Mouse (Mus musculus) MEL (cell line): ENCODE data around the gene Mettl27. TPM values are rescaled to one million over a fixed set of nuclear protein-coding genes. Genes with fewer than 3 reads are reported as not detected.

ENCODE experiments used
- DNase-seq: peaks from one replicate; pipeline ENCODE4 v3.0.0; 2011; ENCODE audit warnings: low read depth, low spot score
- H3K27ac ChIP-seq: 2 replicates; pipeline ENCODE4 v1.5.1; 2012; ENCODE audit warnings: low read depth, mild to moderate bottlenecking, control low read depth, low read length, moderate library complexity; ENCODE audit not compliant: control insufficient read depth
- H3K27me3 ChIP-seq, 2 experiments: fragments of 150-350 bp in 1 of 2; sonication (generic) in 1 of 2; 2 replicates each; pipeline ENCODE4 v1.6.1; 2012; ENCODE audit warnings: low read length in 2 of 2, mild to moderate bottlenecking in 2 of 2, improper control_type of control experiment in 1 of 2, moderate library complexity in 1 of 2; ENCODE audit not compliant: insufficient read depth in 2 of 2, control insufficient read depth in 1 of 2
- H3K36me3 ChIP-seq, 2 experiments: 2 replicates each; pipeline ENCODE4 v1.6.1; 2012 to 2014; ENCODE audit warnings: low read length in 2 of 2, improper control_type of control experiment in 1 of 2, inconsistent platforms in 1 of 2, mild to moderate bottlenecking in 1 of 2; ENCODE audit not compliant: insufficient read depth in 2 of 2, control insufficient read depth in 1 of 2
- H3K4me1 ChIP-seq, 2 experiments: fragments of 150-350 bp in 1 of 2; sonication (generic) in 1 of 2; 2 replicates each; pipeline ENCODE4 v1.6.1; 2012; ENCODE audit warnings: low read length in 2 of 2, improper control_type of control experiment in 1 of 2, mild to moderate bottlenecking in 1 of 2; ENCODE audit not compliant: insufficient read depth in 2 of 2, control insufficient read depth in 1 of 2
- H3K4me3 ChIP-seq, 2 experiments: fragments of 150-350 bp in 1 of 2; sonication (generic) in 1 of 2; 2 replicates each; pipeline ENCODE4 v1.5.1; 2012; ENCODE audit warnings: low read depth in 2 of 2, low read length in 2 of 2, mild to moderate bottlenecking in 2 of 2, moderate library complexity in 2 of 2, control low read depth in 1 of 2, improper control_type of control experiment in 1 of 2; ENCODE audit not compliant: control insufficient read depth in 1 of 2, insufficient read depth in 1 of 2
- H3K79me2 ChIP-seq: 2 replicates; pipeline ENCODE4 v1.6.1; 2012; ENCODE audit warnings: mild to moderate bottlenecking, low read length, moderate library complexity; ENCODE audit not compliant: control insufficient read depth, poor library complexity, insufficient read depth
- H3K9ac ChIP-seq: 2 replicates; pipeline ENCODE4 v1.6.1; 2012; ENCODE audit warnings: low read depth, mild to moderate bottlenecking, control low read depth, low read length, moderate library complexity; ENCODE audit not compliant: control insufficient read depth, poor library complexity, severe bottlenecking
- H3K9me3 ChIP-seq: fragments of 150-350 bp; sonication (generic); replicated peaks from 2 replicates; pipeline ENCODE4 v1.6.1; 2012; ENCODE audit warnings: mild to moderate bottlenecking, low read length, improper control_type of control experiment, moderate library complexity; ENCODE audit not compliant: insufficient read depth
- BHLHE40 ChIP-seq: IDR thresholded peaks from 2 replicates; pipeline ENCODE4 v1.6.1; 2012; ENCODE audit warnings: low read depth, mild to moderate bottlenecking, inconsistent platforms, low read length, improper control_type of control experiment, borderline replicate concordance
- CHD2 ChIP-seq: IDR thresholded peaks from 2 replicates; pipeline ENCODE4 v1.6.1; 2011; ENCODE audit warnings: low read length, improper control_type of control experiment
- CTCF ChIP-seq, 3 experiments: IDR thresholded peaks in 2 of 3; conservative IDR thresholded peaks in 1 of 3; 2 replicates each; pipeline ENCODE4 v1.5.1; 2011 to 2012; ENCODE audit warnings: low read length in 3 of 3, low read depth in 2 of 3, mild to moderate bottlenecking in 2 of 3, improper control_type of control experiment in 1 of 3, inconsistent platforms in 1 of 3, mixed read lengths in 1 of 3, moderate library complexity in 1 of 3; ENCODE audit not compliant: control insufficient read depth in 1 of 3, insufficient read depth in 1 of 3, poor library complexity in 1 of 3, severe bottlenecking in 1 of 3
- E2F4 ChIP-seq: IDR thresholded peaks from 2 replicates; pipeline ENCODE4 v1.6.1; 2011; ENCODE audit warnings: low read depth, low read length, improper control_type of control experiment, borderline replicate concordance
- ELF1 ChIP-seq: IDR thresholded peaks from 2 replicates; pipeline ENCODE4 v1.6.1; 2014; ENCODE audit warnings: low read depth, mild to moderate bottlenecking, inconsistent platforms, low read length, improper control_type of control experiment, moderate library complexity
- EP300 ChIP-seq, 2 experiments: IDR thresholded peaks; 2 replicates each; pipeline ENCODE4 v1.6.1; 2011; ENCODE audit warnings: improper control_type of control experiment in 2 of 2, low read length in 2 of 2, low read depth in 1 of 2, mild to moderate bottlenecking in 1 of 2
- MAX ChIP-seq: IDR thresholded peaks from 2 replicates; pipeline ENCODE4 v1.6.1; 2011; ENCODE audit warnings: low read length, improper control_type of control experiment
- MAZ ChIP-seq: IDR thresholded peaks from 2 replicates; pipeline ENCODE4 v1.6.1; 2012; ENCODE audit warnings: low read depth, mild to moderate bottlenecking, inconsistent platforms, low read length, improper control_type of control experiment
- MEF2A ChIP-seq: IDR thresholded peaks from 2 replicates; pipeline ENCODE4 v1.6.1; 2014; ENCODE audit warnings: low read depth, mild to moderate bottlenecking, inconsistent platforms, low read length, improper control_type of control experiment; ENCODE audit not compliant: poor library complexity, insufficient replicate concordance, severe bottlenecking; ENCODE audit errors: extremely low read depth
- MXI1 ChIP-seq: IDR thresholded peaks from 2 replicates; pipeline ENCODE4 v1.6.1; 2011; ENCODE audit warnings: mild to moderate bottlenecking, low read depth, low read length, improper control_type of control experiment
- MYB ChIP-seq: IDR thresholded peaks from 2 replicates; pipeline ENCODE4 v1.6.1; 2011; ENCODE audit warnings: mild to moderate bottlenecking, low read depth, low read length, improper control_type of control experiment
- MYC ChIP-seq: IDR thresholded peaks from 2 replicates; pipeline ENCODE4 v1.6.1; 2011; ENCODE audit warnings: low read depth, mild to moderate bottlenecking, low read length, improper control_type of control experiment, moderate library complexity
- NELFE ChIP-seq: IDR thresholded peaks from 2 replicates; pipeline ENCODE4 v1.6.1; 2011; ENCODE audit warnings: low read depth, low read length, improper control_type of control experiment
- NRF1 ChIP-seq: IDR thresholded peaks from 2 replicates; pipeline ENCODE4 v1.6.1; 2014; ENCODE audit warnings: low read depth, mild to moderate bottlenecking, inconsistent platforms, low read length, improper control_type of control experiment, moderate library complexity; ENCODE audit not compliant: poor library complexity, insufficient read depth, severe bottlenecking
- POLR2A ChIP-seq, 2 experiments: IDR thresholded peaks; 2 replicates each; pipeline ENCODE4 v1.6.1; 2011 to 2012; ENCODE audit warnings: low read length in 2 of 2, mild to moderate bottlenecking in 2 of 2, control low read depth in 1 of 2, improper control_type of control experiment in 1 of 2, low read depth in 1 of 2, moderate library complexity in 1 of 2; ENCODE audit not compliant: control insufficient read depth in 1 of 2, insufficient read depth in 1 of 2, poor library complexity in 1 of 2
- POLR2AphosphoS2 ChIP-seq: IDR thresholded peaks from 2 replicates; pipeline ENCODE4 v1.6.1; 2011; ENCODE audit warnings: low read length, improper control_type of control experiment
- RAD21 ChIP-seq: IDR thresholded peaks from 2 replicates; pipeline ENCODE4 v1.6.1; 2011; ENCODE audit warnings: mild to moderate bottlenecking, low read depth, low read length, improper control_type of control experiment
- RCOR1 ChIP-seq: IDR thresholded peaks from 2 replicates; pipeline ENCODE4 v1.6.1; 2012; ENCODE audit warnings: low read depth, mild to moderate bottlenecking, inconsistent platforms, low read length, improper control_type of control experiment
- SIN3A ChIP-seq: IDR thresholded peaks from 2 replicates; pipeline ENCODE4 v1.6.1; 2012; ENCODE audit warnings: low read length, improper control_type of control experiment, inconsistent platforms
- TAL1 ChIP-seq: IDR thresholded peaks from 2 replicates; pipeline ENCODE4 v1.6.1; 2012; ENCODE audit warnings: mild to moderate bottlenecking, inconsistent platforms, low read length, moderate library complexity, mixed read lengths
- TBP ChIP-seq: IDR thresholded peaks from 2 replicates; pipeline ENCODE4 v1.8.0; 2011; ENCODE audit warnings: low read depth, low read length, improper control_type of control experiment
- TCF12 ChIP-seq: IDR thresholded peaks from 2 replicates; pipeline ENCODE4 v1.6.1; 2014; ENCODE audit warnings: low read depth, mild to moderate bottlenecking, inconsistent platforms, low read length, improper control_type of control experiment, moderate library complexity
- UBTF ChIP-seq: IDR thresholded peaks from 2 replicates; pipeline ENCODE4 v1.6.1; 2012; ENCODE audit warnings: low read depth, mild to moderate bottlenecking, inconsistent platforms, low read length, improper control_type of control experiment, moderate library complexity, borderline replicate concordance; ENCODE audit not compliant: insufficient read depth
- USF1 ChIP-seq: IDR thresholded peaks from 2 replicates; pipeline ENCODE4 v1.6.1; 2014; ENCODE audit warnings: low read depth, mild to moderate bottlenecking, inconsistent platforms, low read length, improper control_type of control experiment, moderate library complexity
- ZKSCAN1 ChIP-seq: IDR thresholded peaks from 2 replicates; pipeline ENCODE4 v1.6.1; 2012; ENCODE audit warnings: low read depth, mild to moderate bottlenecking, inconsistent platforms, low read length, improper control_type of control experiment, moderate library complexity
- ZMIZ1 ChIP-seq: IDR thresholded peaks from 2 replicates; pipeline ENCODE4 v1.6.1; 2012; ENCODE audit warnings: low read depth, mild to moderate bottlenecking, inconsistent platforms, low read length, improper control_type of control experiment, moderate library complexity
- ZNF384 ChIP-seq: IDR thresholded peaks from 2 replicates; pipeline ENCODE4 v1.6.1; 2012; ENCODE audit warnings: low read depth, mild to moderate bottlenecking, inconsistent platforms, low read length, improper control_type of control experiment
- polyA plus RNA-seq, 2 experiments: library from polyadenylated mRNA; stranded (reverse) in 1 of 2; unstranded in 1 of 2; fragments of >175 nt in 1 of 2; fragments of >200 nt in 1 of 2; gene quantifications; 2 replicates each; pipeline versions ENCODE4 v1.2.1 to v1.2.4; 2012; ENCODE audit warnings: low replicate concordance in 2 of 2, low read depth in 1 of 2; ENCODE audit not compliant: insufficient read length in 2 of 2, insufficient read depth in 1 of 2, missing spikeins in 1 of 2
- total RNA-seq: library from RNA; depleted of rRNA; stranded (reverse); fragments of 300-350 nt; gene quantifications from 2 replicates; pipeline ENCODE4 v1.2.3, GENCODE M21; 2012

Gene Mettl27
- total and polyA plus RNA-seq, 3 experiments = 0.96 to 3.1 TPM; not detected in 1

DNA sequence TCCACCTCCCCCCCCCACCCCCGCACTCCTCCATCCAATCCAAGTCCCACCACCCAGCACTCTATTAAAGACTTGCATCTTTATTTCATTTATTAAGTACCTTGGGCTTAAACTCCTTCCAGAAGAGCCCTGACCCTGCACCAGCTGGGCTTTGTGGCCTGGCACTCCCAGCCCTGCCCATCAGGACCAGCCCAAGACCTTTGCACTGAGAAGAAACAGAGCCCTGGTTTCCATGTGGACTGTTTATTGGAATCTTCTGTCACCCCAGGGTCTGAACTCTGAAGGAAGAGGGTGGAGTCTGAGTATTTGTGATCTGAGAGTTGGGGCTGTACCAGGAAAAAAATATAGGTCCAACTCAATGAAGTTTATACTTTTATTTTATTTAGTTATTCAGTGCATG is 50.9 kb downstream of the Mettl27 start:
- Histone ChIP-seq H3K36me3 (peaks cover 0 to 4% of the 10 kb centered on the region in 2 experiments; a peak in 2 of 4 replicates), H3K4me3 (no peak overlapping the region), H3K27me3 (peaks cover 5 to 19% of the 10 kb centered on the region in 2 experiments), H3K27ac (no peak overlapping the region), H3K9ac (no peak overlapping the region), H3K79me2 (no peaks in the 10 kb centered on the region), H3K4me1 (peaks cover 3 to 13% of the 10 kb centered on the region in 2 experiments; a peak in 2 of 4 replicates), H3K9me3 (no peaks in the 10 kb centered on the region)
- TF ChIP-seq ELF1 = no peak
- TF ChIP-seq E2F4 = no peak
- TF ChIP-seq NRF1 = no peak
- no peak for TF ChIP-seq ZKSCAN1
- no peak for TF ChIP-seq RAD21
- no peak for TF ChIP-seq MYC
- no peak for TF ChIP-seq CTCF (IDR thresholded peaks at IDR 0.05 in 2 of 3, conservative IDR thresholded peaks at IDR 0.05 in 1 of 3; ENCODE audit: control insufficient read depth in 1 of 3, insufficient read depth in 1 of 3, low read depth in 2 of 3, low read length in 3 of 3, poor library complexity in 1 of 3, severe bottlenecking in 1 of 3)
- no peak for TF ChIP-seq MXI1
- TF ChIP-seq CHD2 = no peak
- TF ChIP-seq SIN3A = no peak
- no peak for TF ChIP-seq POLR2AphosphoS2
- no peak for TF ChIP-seq USF1
- TF ChIP-seq NELFE = no peak
- TF ChIP-seq POLR2A (IDR thresholded peaks at IDR 0.05; ENCODE audit: control insufficient read depth in 1 of 2, insufficient read depth in 1 of 2, low read depth in 1 of 2, low read length in 2 of 2, poor library complexity in 1 of 2) = no peak
- TF ChIP-seq EP300 (IDR thresholded peaks at IDR 0.05; ENCODE audit: low read depth in 1 of 2, low read length in 2 of 2) = no peak
- no peak for TF ChIP-seq MAZ
- no peak for TF ChIP-seq MAX
- no peak for DNase-seq

DNA sequence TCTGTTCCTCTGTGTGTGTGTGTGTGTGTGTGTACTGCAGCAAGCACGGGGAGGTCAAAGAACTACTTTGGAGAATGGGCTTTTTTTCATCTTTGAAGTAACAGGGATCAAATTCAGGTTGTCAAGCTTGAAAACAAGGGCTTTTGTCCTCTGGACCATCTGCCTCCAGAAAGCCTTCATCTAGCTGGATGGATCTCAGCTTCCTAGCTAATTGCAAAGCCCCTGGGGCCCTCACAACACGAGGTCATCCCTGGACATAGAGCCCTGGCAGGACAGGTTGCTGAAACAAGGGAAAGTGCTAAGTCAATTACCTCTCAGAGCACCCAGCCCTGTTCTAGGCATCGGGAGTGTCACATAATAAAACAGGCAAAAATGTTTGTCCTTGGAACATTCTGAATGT is 51.6 kb downstream of the Mettl27 start:
- no peaks in the 10 kb centered on the region for H3K9me3 ChIP-seq
- no peak overlapping the region for H3K9ac ChIP-seq
- TF ChIP-seq NELFE = no peak
- no peak for TF ChIP-seq NRF1
- TF ChIP-seq MYB = no peak
- TF ChIP-seq POLR2A (IDR thresholded peaks at IDR 0.05; ENCODE audit: control insufficient read depth in 1 of 2, insufficient read depth in 1 of 2, low read depth in 1 of 2, low read length in 2 of 2, poor library complexity in 1 of 2) = no peak
- TF ChIP-seq TCF12 = no peak
- no peak for TF ChIP-seq BHLHE40
- no peak for TF ChIP-seq E2F4
- TF ChIP-seq RAD21 = no peak
- no peak for TF ChIP-seq MEF2A
- no peak for TF ChIP-seq ELF1
- TF ChIP-seq RCOR1 = no peak
- TF ChIP-seq ZMIZ1 = no peak
- no peak for TF ChIP-seq TBP
- no peak for TF ChIP-seq SIN3A
- TF ChIP-seq MXI1 = no peak
- no peak for TF ChIP-seq ZNF384
- TF ChIP-seq MAZ = no peak
- TF ChIP-seq UBTF = no peak
- no peak for TF ChIP-seq TAL1
- peaks cover 0 to 2% of the 10 kb centered on the region in 2 experiments; a peak in 2 of 4 replicates for H3K36me3 ChIP-seq
- H3K27ac ChIP-seq = no peak overlapping the region
- no peaks in the 10 kb centered on the region for H3K79me2 ChIP-seq
- H3K4me3 ChIP-seq = no peak overlapping the region
- H3K27me3 ChIP-seq = peaks cover 9 to 21% of the 10 kb centered on the region in 2 experiments
- peaks cover 3 to 13% of the 10 kb centered on the region in 2 experiments; a peak in 1 of 4 replicates for H3K4me1 ChIP-seq
- no peak for DNase-seq
